Mouse (Mus musculus) gastrocnemius, adult 2 months (tissue): ENCODE data around the gene Sugct. TPM values are rescaled to one million over a fixed set of nuclear protein-coding genes. Genes with fewer than 3 reads are reported as not detected.
"Not testable (repeated sequence)": the region's sequence is repeated elsewhere in the genome, so short reads cannot be mapped to it uniquely, and the experiment has no call there.

Experiments used
- DNase-seq: peaks from one replicate; pipeline ENCODE4 v3.0.0; 2022
- H3K27ac ChIP-seq: fragments of 200-600 bp; 2 replicates; pipeline ENCODE4 v1.8.1; 2022; ENCODE audit warnings: mild to moderate bottlenecking
- H3K4me3 ChIP-seq: fragments of 200-600 bp; 2 replicates; pipeline ENCODE4 v1.8.1; 2022; ENCODE audit warnings: mild to moderate bottlenecking, moderate library complexity
- CTCF ChIP-seq: fragments of 200-600 bp; IDR thresholded peaks from 2 replicates; pipeline ENCODE4 v1.8.1; 2022; ENCODE audit warnings: antibody characterized with exemption, mild to moderate bottlenecking, moderate library complexity
- intact Hi-C: fragments of 180-260 bp; cut with DNase I; formaldehyde crosslinking; loops from one replicate; pipeline ENCODE4 v1.15.1; 2025
- total RNA-seq, 2 experiments: library from RNA; stranded (reverse); gene quantifications; 2 replicates each; pipeline ENCODE4 v1.2.3; 2021

Gene Sugct
- total RNA-seq, 2 experiments from 2014 or later = 0.82 to 1.4 TPM

GRCm38 (mm10) chr13:16840994-16841393 is 854.4 kb downstream of the Sugct start:
- intact Hi-C loops = no loop called here
- TF ChIP-seq CTCF = no peak
- no peak overlapping the region for H3K27ac ChIP-seq
- DNase-seq = no peak
- H3K4me3 ChIP-seq = no peak overlapping the region

GRCm38 (mm10) chr13:16838409-16838808 is 856.9 kb downstream of the Sugct start:
- no peak overlapping the region for H3K27ac ChIP-seq
- no peak for DNase-seq
- intact Hi-C loops = no loop called here
- no peak overlapping the region for H3K4me3 ChIP-seq
- TF ChIP-seq CTCF = no peak

- Histone ChIP-seq H3K4me3 (no peak overlapping the region), H3K27ac (no peak overlapping the region)
- intact Hi-C loops = no loop called here
- no peak for DNase-seq
- no peak for TF ChIP-seq CTCF
These were observed 860.2 kb downstream of the Sugct start for GRCm38 (mm10) chr13:16835111-16835510.

GRCm38 (mm10) chr13:16833069-16833468 is 862.3 kb downstream of the Sugct start:
- intact Hi-C loops = no loop called here
- no peak for DNase-seq

GRCm38 (mm10) chr13:16831840-16832239 is 863.5 kb downstream of the Sugct start:
- H3K4me3 ChIP-seq = no peak overlapping the region
- no peak for DNase-seq
- H3K27ac ChIP-seq = no peak overlapping the region
- TF ChIP-seq CTCF = no peak
- intact Hi-C loops = no loop called here

More at GRCm38 (mm10) chr13:16833069-16833468, 862.3 kb downstream of the Sugct start:
- Histone ChIP-seq H3K4me3 (no peak overlapping the region), H3K27ac (no peak overlapping the region)
- TF ChIP-seq CTCF = no peak

GRCm38 (mm10) chr13:16830291-16830690 is 865.1 kb downstream of the Sugct start:
- intact Hi-C loops, H3K27ac ChIP-seq, H3K4me3 ChIP-seq, DNase-seq: not testable (repeated sequence)

- TF ChIP-seq CTCF = no peak
- no peak for DNase-seq
- Histone ChIP-seq H3K4me3 (no peak overlapping the region), H3K27ac (no peak overlapping the region)
- intact Hi-C loops = no loop called here
These were observed 865.8 kb downstream of the Sugct start for GRCm38 (mm10) chr13:16829589-16829988.

GRCm38 (mm10) chr13:16825619-16826018 is 869.7 kb downstream of the Sugct start:
- DNase-seq = no peak
- no peak overlapping the region for H3K4me3 ChIP-seq
- no peak overlapping the region for H3K27ac ChIP-seq
- TF ChIP-seq CTCF = no peak
- intact Hi-C loops = no loop called here

GRCm38 (mm10) chr13:16821785-16822184 is 873.6 kb downstream of the Sugct start:
- H3K4me3 ChIP-seq = no peak overlapping the region
- no peak for TF ChIP-seq CTCF
- intact Hi-C loops = no loop called here
- H3K27ac ChIP-seq = no peak overlapping the region
- no peak for DNase-seq

- no peak for TF ChIP-seq CTCF
- no peak overlapping the region for H3K27ac ChIP-seq
- H3K4me3 ChIP-seq = no peak overlapping the region
- intact Hi-C loops = no loop called here
- DNase-seq = no peak
These were observed 877.9 kb downstream of the Sugct start for GRCm38 (mm10) chr13:16817471-16817870.

- intact Hi-C loops = no loop called here
- H3K4me3 ChIP-seq = no peak overlapping the region
- no peak overlapping the region for H3K27ac ChIP-seq
- TF ChIP-seq CTCF = no peak
- no peak for DNase-seq
These were observed 878.6 kb downstream of the Sugct start for GRCm38 (mm10) chr13:16816747-16817146.

- DNase-seq = no peak
- H3K4me3 ChIP-seq = no peak overlapping the region
- TF ChIP-seq CTCF = no peak
- intact Hi-C loops = no loop called here
- no peak overlapping the region for H3K27ac ChIP-seq
These were observed 883.1 kb downstream of the Sugct start for GRCm38 (mm10) chr13:16812268-16812667.

Other genes starting within 250 kb of the Sugct start
- 1 to 10 TPM; 3.8 to 6.1 TPM for gene Mplkip, start 361 bp downstream of the Sugct start, total RNA-seq
- 10 to 100 TPM; 19.0 to 23.0 TPM for gene Cdk13, start 109.5 kb upstream of the Sugct start, total RNA-seq
- 10 to 100 TPM; 21.0 to 30.7 TPM for gene Rala, start 248.7 kb upstream of the Sugct start, total RNA-seq